ENCODE assay signal across 25 mouse cellular contexts in the genomic region with DNA sequence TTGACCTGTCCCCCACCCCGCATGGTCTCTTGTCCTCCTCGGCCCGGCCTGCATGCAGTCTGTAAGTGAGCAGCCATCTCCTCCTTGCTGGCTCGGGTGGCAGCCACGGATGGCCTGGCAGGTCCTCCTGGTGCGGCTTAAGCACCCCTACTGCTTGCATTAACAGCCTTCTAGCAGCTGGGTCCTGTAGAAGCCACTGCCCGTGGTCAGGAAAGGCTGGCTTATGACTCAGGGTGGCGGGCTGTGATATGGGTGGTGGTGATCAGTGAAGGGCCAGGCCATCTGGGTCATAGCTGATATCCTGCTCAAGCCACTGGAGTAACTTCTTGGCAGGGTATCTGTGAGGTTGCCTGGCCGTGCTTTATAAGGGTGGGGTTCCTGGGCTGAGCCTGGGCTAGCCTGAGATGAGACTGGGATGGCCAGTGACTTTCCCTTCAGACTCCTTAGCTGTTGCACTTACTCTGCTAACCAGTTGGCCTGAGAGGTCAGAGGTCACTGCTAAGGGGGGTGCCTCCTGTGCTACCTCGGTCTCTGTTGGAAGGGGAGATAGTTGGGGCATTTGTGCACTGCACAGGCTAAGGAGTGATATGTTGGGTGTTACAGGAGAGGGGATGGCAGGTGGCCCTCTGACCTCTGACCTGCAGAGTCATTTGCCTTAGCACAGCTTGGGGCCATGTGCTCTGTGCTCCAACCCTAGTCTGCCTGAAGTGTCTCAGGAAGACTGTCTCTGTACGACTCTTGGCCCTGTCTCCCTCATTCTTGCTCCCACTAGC. TPM values are rescaled to one million over a fixed set of nuclear protein-coding genes. Genes with fewer than 3 reads are reported as not detected.
DNase-seq lines count a peak whose midpoint lies in the region; ATAC-seq and TF ChIP-seq lines count a peak whose summit lies in the region.
"Had no signal": no experiment of that assay in that cellular context is flagged by ENCODE, and none has a peak within 500 bp of the region (broad histone marks: within the 10 kb centered on the region; RNA-seq: fewer than 3 reads in every experiment).

No protein-coding gene starts in this region.

- peak overlapping the region; percentile 77; the same call in 1 of the 2 replicates for H3K27ac ChIP-seq in cerebellum, adult 2 months (ENCODE audit: insufficient read depth, low read length)
- H3K27ac ChIP-seq in embryonic facial prominence, embryonic 13.5 days: no peak overlapping the region
- H3K27ac ChIP-seq in embryonic facial prominence, embryonic 10.5 days (replicated peaks): no peak overlapping the region
- H3K27ac ChIP-seq in left cerebral cortex, adult 2 months: 0 out of 2 replicates have a peak overlapping the region, but pooled peaks have one; percentile 8
- H3K27ac ChIP-seq: forebrain, embryonic 12.5 days; heart, embryonic 15.5 days; hindbrain, embryonic 14.5 days had no signal

- peak overlapping the region; percentile 71 for H3K4me3 ChIP-seq in cerebellum, adult 2 months (replicated peaks; ENCODE audit: insufficient read depth, low read depth, low read length)
- no peak overlapping the region for H3K4me3 ChIP-seq in embryonic facial prominence, embryonic 13.5 days
- no peak overlapping the region for H3K4me3 ChIP-seq in embryonic facial prominence, embryonic 10.5 days
- no peak overlapping the region for H3K4me3 ChIP-seq in left cerebral cortex, adult 2 months
- H3K4me3 ChIP-seq: forebrain, embryonic 12.5 days; heart, embryonic 15.5 days had no signal

- peaks cover 4% of the 10 kb centered on the region; the same call in 1 of the 2 replicates for H3K36me3 ChIP-seq in embryonic facial prominence, embryonic 13.5 days
- peaks cover 12% of the 10 kb centered on the region; the same call in 1 of the 2 replicates for H3K36me3 ChIP-seq in embryonic facial prominence, embryonic 10.5 days (replicated peaks)
- H3K36me3 ChIP-seq: heart, embryonic 15.5 days had no signal

- TF ChIP-seq POLR2A in cerebellum, adult 2 months (IDR thresholded peaks at IDR 0.05; ENCODE audit: borderline replicate concordance, insufficient read depth, low read length): no peak

- intact Hi-C loops in left cerebral cortex, adult 2 months (cut with DNase I): no loop called here
- intact Hi-C loops in left cerebral cortex, postnatal 25 days (cut with DNase I): no loop called here

- DNase-seq in cerebellum, adult 2 months: peak in 1 of 2 experiments; percentile 48
- DNase-seq in cerebellum, adult 8-10 months: no peak
- no peak for DNase-seq in embryonic facial prominence, embryonic 10.5 days (ENCODE audit: low spot score)
- no peak for DNase-seq in left cerebral cortex, adult 2 months (ENCODE audit: extremely low spot score in 1 of 2, low spot score in 2 of 2)
- DNase-seq in left cerebral cortex, postnatal 25 days (ENCODE audit: low spot score in 2 of 2): no peak
- no peak for DNase-seq in ovary, postnatal 36 days (ENCODE audit: low spot score)
- DNase-seq: adrenal gland, postnatal 14 days; forebrain, postnatal 0 days; gastrocnemius, postnatal 36 days; heart, adult 18-20 months; heart, postnatal 14 days; kidney, adult 8-10 months had no signal

- ATAC-seq in embryonic facial prominence, embryonic 13.5 days (ENCODE audit: insufficient number of reproducible peaks, insufficient read depth, low FRiP score, low TSS enrichment, low read depth): no peak
- ATAC-seq in megakaryocyte progenitor cell, adult 5-6 weeks (replicated peaks; ENCODE audit: poor library complexity): peak; percentile 60
- ATAC-seq: activated CD4-positive, CD25-positive, alpha-beta regulatory T cell, adult 4 months; forebrain, postnatal 0 days; intestine, embryonic 16.5 days; Patski had no signal

- H3K27me3 ChIP-seq in cerebellum, adult 2 months (ENCODE audit: control insufficient read depth, insufficient read depth, low read length): no peaks in the 10 kb centered on the region
- H3K27me3 ChIP-seq in embryonic facial prominence, embryonic 13.5 days: peaks cover 24% of the 10 kb centered on the region
- peaks cover 33% of the 10 kb centered on the region for H3K27me3 ChIP-seq in embryonic facial prominence, embryonic 10.5 days (replicated peaks; ENCODE audit: low read depth, poor library complexity, severe bottlenecking)
- H3K27me3 ChIP-seq: CH12.LX, Patski had no signal

- H3K9me3 ChIP-seq in embryonic facial prominence, embryonic 13.5 days: no peaks in the 10 kb centered on the region
- no peaks in the 10 kb centered on the region for H3K9me3 ChIP-seq in embryonic facial prominence, embryonic 10.5 days
- H3K9me3 ChIP-seq: forebrain, embryonic 12.5 days; heart, embryonic 15.5 days had no signal

- 24% methylated on average over 11 of the region's 11 CpGs for WGBS in cerebellum, adult 2 months
- 74% methylated on average over 11 of the region's 11 CpGs for WGBS in embryonic facial prominence, embryonic 13.5 days
- 77% methylated on average over 11 of the region's 11 CpGs for WGBS in embryonic facial prominence, embryonic 10.5 days

- peak overlapping the region; percentile 3; the same call in 1 of the 2 replicates for H3K9ac ChIP-seq in embryonic facial prominence, embryonic 13.5 days
- H3K9ac ChIP-seq: forebrain, embryonic 12.5 days; forebrain, postnatal 0 days; heart, embryonic 15.5 days had no signal

- no peak overlapping the region for H3K4me2 ChIP-seq in embryonic facial prominence, embryonic 13.5 days
- H3K4me2 ChIP-seq: forebrain, embryonic 12.5 days; heart, embryonic 11.5 days; heart, embryonic 15.5 days; hindbrain, embryonic 14.5 days had no signal

- TF ChIP-seq CTCF in cerebellum, adult 2 months (IDR thresholded peaks at IDR 0.05; ENCODE audit: borderline replicate concordance, insufficient read depth, low read depth, low read length): no peak
- no peak for TF ChIP-seq CTCF in left cerebral cortex, adult 2 months (IDR thresholded peaks at IDR 0.05)

- H3K4me1 ChIP-seq in cerebellum, adult 2 months (ENCODE audit: control insufficient read depth, insufficient read depth, low read length): peaks cover 73% of the 10 kb centered on the region
- peaks cover 8% of the 10 kb centered on the region for H3K4me1 ChIP-seq in embryonic facial prominence, embryonic 13.5 days
- peaks cover 41% of the 10 kb centered on the region for H3K4me1 ChIP-seq in embryonic facial prominence, embryonic 10.5 days

RNA-seq across cellular contexts. Expression of a gene that starts 4.0 kb away (rescaled TPM):
- polyA plus RNA-seq in cerebellum, adult 2 months (2012; rRNA removed): 285 and 294 TPM in 2 replicates
- 2.9 and 4.0 TPM in 2 replicates for polyA plus RNA-seq in embryonic facial prominence, embryonic 13.5 days (2015; fragmentation: Nextera tagmentation; extraction: Ambion mirVana)
- polyA plus RNA-seq in embryonic facial prominence, embryonic 10.5 days (2016; fragmentation: Nextera tagmentation; extraction: Ambion mirVana): 4.3 and 5.6 TPM in 2 replicates
- 100 to 1,000 TPM; 160 to 168 TPM for total RNA-seq in left cerebral cortex, adult 2 months (2021)
- 100 to 1,000 TPM; 154 to 165 TPM for total RNA-seq in left cerebral cortex, postnatal 25 days (2021)
- 66.7 and 70.5 TPM in 2 replicates for total RNA-seq in megakaryocyte progenitor cell, adult 5-6 weeks (2015)
- 26.9 and 29.5 TPM in 2 replicates for total RNA-seq in megakaryocyte progenitor cell, adult 5-6 weeks (2017)

RNA-seq across cellular contexts. Expression of a gene that starts 9.4 kb away (rescaled TPM):
- 0.51 and 0.71 TPM in 2 replicates for polyA plus RNA-seq in cerebellum, adult 2 months (2012; rRNA removed)
- polyA plus RNA-seq in embryonic facial prominence, embryonic 13.5 days (2015; fragmentation: Nextera tagmentation; extraction: Ambion mirVana): 0.12 and 0.17 TPM in 2 replicates
- not detected in 2 replicates for polyA plus RNA-seq in embryonic facial prominence, embryonic 10.5 days (2016; fragmentation: Nextera tagmentation; extraction: Ambion mirVana)
- total RNA-seq in left cerebral cortex, adult 2 months (2021): under 1 TPM in 1 of 2 experiments, not detected in 1; 0.43 TPM
- under 1 TPM; 0.32 to 0.37 TPM for total RNA-seq in left cerebral cortex, postnatal 25 days (2021)
- total RNA-seq in megakaryocyte progenitor cell, adult 5-6 weeks (2015): 11.1 and 12.5 TPM in 2 replicates
- 21.4 and 24.2 TPM in 2 replicates for total RNA-seq in megakaryocyte progenitor cell, adult 5-6 weeks (2017)
- total RNA-seq: adrenal gland, postnatal 14 days; gastrocnemius, adult 18-20 months; gastrocnemius, postnatal 36 days; heart, postnatal 14 days had no signal
- polyA plus RNA-seq: embryonic facial prominence, embryonic 11.5 days; heart, embryonic 11.5 days had no signal

RNA-seq across cellular contexts. Expression of a gene that starts 24.1 kb away (rescaled TPM):
- 0.84 and 2.8 TPM in 2 replicates for polyA plus RNA-seq in cerebellum, adult 2 months (2012; rRNA removed)
- polyA plus RNA-seq in embryonic facial prominence, embryonic 13.5 days (2015; fragmentation: Nextera tagmentation; extraction: Ambion mirVana): 5.0 and 7.2 TPM in 2 replicates
- 0.60 and 1.4 TPM in 2 replicates for polyA plus RNA-seq in embryonic facial prominence, embryonic 10.5 days (2016; fragmentation: Nextera tagmentation; extraction: Ambion mirVana)
- not detected for total RNA-seq in left cerebral cortex, adult 2 months (2021)
- under 1 TPM in 1 of 2 experiments, not detected in 1; 0.69 TPM for total RNA-seq in left cerebral cortex, postnatal 25 days (2021)
- not detected in 2 replicates for total RNA-seq in megakaryocyte progenitor cell, adult 5-6 weeks (2015)
- total RNA-seq in megakaryocyte progenitor cell, adult 5-6 weeks (2017): 0.27 TPM in 1 of 2 replicates, not detected in the other
- total RNA-seq: hematopoietic stem cell, adult 5-6 weeks had no signal
- polyA plus RNA-seq: embryonic facial prominence, embryonic 11.5 days had no signal

RNA-seq across cellular contexts. Expression of a gene that starts 28.4 kb away (rescaled TPM):
- 196 and 230 TPM in 2 replicates for polyA plus RNA-seq in cerebellum, adult 2 months (2012; rRNA removed)
- polyA plus RNA-seq in embryonic facial prominence, embryonic 13.5 days (2015; fragmentation: Nextera tagmentation; extraction: Ambion mirVana): 29.4 and 35.9 TPM in 2 replicates
- 15.8 and 16.0 TPM in 2 replicates for polyA plus RNA-seq in embryonic facial prominence, embryonic 10.5 days (2016; fragmentation: Nextera tagmentation; extraction: Ambion mirVana)
- total RNA-seq in left cerebral cortex, adult 2 months (2021): 10 to 100 TPM; 65.9 to 75.3 TPM
- 10 to 100 TPM; 68.6 to 81.0 TPM for total RNA-seq in left cerebral cortex, postnatal 25 days (2021)
- 32.8 and 40.9 TPM in 2 replicates for total RNA-seq in megakaryocyte progenitor cell, adult 5-6 weeks (2015)
- 15.3 and 21.3 TPM in 2 replicates for total RNA-seq in megakaryocyte progenitor cell, adult 5-6 weeks (2017)

RNA-seq across cellular contexts. Expression of a gene that starts 33.4 kb away (rescaled TPM):
- 502 and 505 TPM in 2 replicates for polyA plus RNA-seq in cerebellum, adult 2 months (2012; rRNA removed)
- polyA plus RNA-seq in embryonic facial prominence, embryonic 13.5 days (2015; fragmentation: Nextera tagmentation; extraction: Ambion mirVana): 42.5 and 48.9 TPM in 2 replicates
- polyA plus RNA-seq in embryonic facial prominence, embryonic 10.5 days (2016; fragmentation: Nextera tagmentation; extraction: Ambion mirVana): 38.3 and 40.3 TPM in 2 replicates
- total RNA-seq in left cerebral cortex, adult 2 months (2021): 100 to 1,000 TPM; 337 to 366 TPM
- total RNA-seq in left cerebral cortex, postnatal 25 days (2021): 100 to 1,000 TPM; 331 to 339 TPM
- 1.5 TPM in 1 of 2 replicates, not detected in the other for total RNA-seq in megakaryocyte progenitor cell, adult 5-6 weeks (2015)
- 0.27 TPM in 1 of 2 replicates, not detected in the other for total RNA-seq in megakaryocyte progenitor cell, adult 5-6 weeks (2017)

Comparison
In these comparisons a context has a peak if more than half of its experiments do, and no peak if none do; other contexts are left out.
1. H3K27ac ChIP-seq: peak in cerebellum, adult 2 months (single experiment) and left cerebral cortex, adult 2 months (single experiment); none in embryonic facial prominence, embryonic 13.5 days (single experiment) and embryonic facial prominence, embryonic 10.5 days (single experiment).
2. RNA of a gene that starts 9.4 kb away (total RNA-seq): 11.1 to 24.2 TPM in megakaryocyte progenitor cell, adult 5-6 weeks; 0.43 TPM in left cerebral cortex, adult 2 months and 0.32 to 0.37 TPM in left cerebral cortex, postnatal 25 days; every median in the first group is over 4 times any median in the second.